Mouse (Mus musculus) neural tube, embryonic 13.5 days (tissue): Measurements from ENCODE around the gene Vangl2. TPM values are rescaled to one million over a fixed set of nuclear protein-coding genes. Genes with fewer than 3 reads are reported as not detected.
A peak's percentile ranks its signal among the peaks of the same experiment; 100 is the strongest.

Experiments used
- ATAC-seq: fragments of 200-750 bp; cut with Nextera tagmentation; 2 replicates; pipeline ENCODE4 v1.8.0; 2017; ENCODE audit warnings: low read depth, mild to moderate bottlenecking, moderate TSS enrichment, moderate library complexity
- H3K27ac ChIP-seq: fragments of 300-500 bp; sonication (generic); replicated peaks from 2 replicates; pipeline ENCODE4 v1.5.1; 2015; ENCODE audit warnings: moderate library complexity, mild to moderate bottlenecking, inconsistent platforms
- H3K27me3 ChIP-seq: fragments of 300-500 bp; sonication (generic); 2 replicates; pipeline ENCODE4 v1.6.1; 2015; ENCODE audit warnings: mild to moderate bottlenecking, inconsistent platforms
- H3K36me3 ChIP-seq: fragments of 300-500 bp; sonication (generic); 2 replicates; pipeline ENCODE4 v1.6.1; 2015; ENCODE audit warnings: mild to moderate bottlenecking, inconsistent platforms
- H3K4me1 ChIP-seq: fragments of 300-500 bp; sonication (generic); replicated peaks from 2 replicates; pipeline ENCODE4 v1.6.1; 2015; ENCODE audit warnings: inconsistent platforms
- H3K4me2 ChIP-seq: fragments of 300-500 bp; sonication (generic); 2 replicates; pipeline ENCODE4 v1.6.1; 2015; ENCODE audit warnings: inconsistent platforms, mild to moderate bottlenecking, moderate library complexity
- H3K4me3 ChIP-seq: fragments of 300-500 bp; sonication (generic); 2 replicates; pipeline ENCODE4 v1.5.1; 2015; ENCODE audit warnings: mild to moderate bottlenecking, inconsistent platforms
- H3K9ac ChIP-seq: fragments of 300-500 bp; sonication (generic); 2 replicates; pipeline ENCODE4 v1.6.1; 2015; ENCODE audit warnings: moderate library complexity, mild to moderate bottlenecking, inconsistent platforms
- H3K9me3 ChIP-seq: fragments of 300-500 bp; sonication (generic); 2 replicates; pipeline ENCODE4 v1.6.1; 2016; ENCODE audit warnings: inconsistent platforms
- WGBS: fragments of 180-500 bp; shearing (Covaris S2); methylation state at CpG from one replicate; pipeline ENCODE4 v1.1.7; 2015; 5-methylcytosine and 5-hydroxymethylcytosine counted together
- polyA plus RNA-seq: library from polyadenylated mRNA; unstranded; fragments of >200 nt; fragmentation: Nextera tagmentation; extraction: Ambion mirVana; gene quantifications from 2 replicates; pipeline ENCODE4 v1.2.1, GENCODE M21; 2015

Vangl2 gene
- polyA plus RNA-seq = 46.8 and 50.5 TPM in 2 replicates

- H3K27ac ChIP-seq = peak within 1 kb of the TSS; percentile 98
- H3K9me3 ChIP-seq = no peaks in the 10 kb centered on the region
- peak within 1 kb of the TSS; percentile 96 for H3K4me2 ChIP-seq
- H3K27me3 ChIP-seq = no peaks in the 10 kb centered on the region
- peaks cover 42% of the 10 kb centered on the region for H3K4me1 ChIP-seq
- H3K36me3 ChIP-seq = no peaks in the 10 kb centered on the region
- ATAC-seq = no peak
- 22% methylated on average over 21 of the region's 21 CpGs for WGBS
- peak within 1 kb of the TSS; percentile 93 for H3K4me3 ChIP-seq
- H3K9ac ChIP-seq = peak within 1 kb of the TSS; percentile 98
Measured at GRCm38 (mm10) chr1:172028394-172029275, at the start of gene Vangl2. Gene Vangl2 (minus strand): TSS chr1:172028444.

GRCm38 (mm10) chr1:172077981-172078380, 49.7 kb upstream of the Vangl2 start:
- ATAC-seq = no peak
- H3K9me3 ChIP-seq = no peaks in the 10 kb centered on the region
- WGBS = 78% methylated on average over 5 of the region's 5 CpGs
- no peaks in the 10 kb centered on the region for H3K27me3 ChIP-seq
- H3K9ac ChIP-seq = no peak overlapping the region
- H3K4me3 ChIP-seq = no peak overlapping the region
- no peak overlapping the region for H3K4me2 ChIP-seq
- H3K36me3 ChIP-seq = peaks cover 69% of the 10 kb centered on the region
- peaks cover 9% of the 10 kb centered on the region for H3K4me1 ChIP-seq
- no peak overlapping the region for H3K27ac ChIP-seq

DNA sequence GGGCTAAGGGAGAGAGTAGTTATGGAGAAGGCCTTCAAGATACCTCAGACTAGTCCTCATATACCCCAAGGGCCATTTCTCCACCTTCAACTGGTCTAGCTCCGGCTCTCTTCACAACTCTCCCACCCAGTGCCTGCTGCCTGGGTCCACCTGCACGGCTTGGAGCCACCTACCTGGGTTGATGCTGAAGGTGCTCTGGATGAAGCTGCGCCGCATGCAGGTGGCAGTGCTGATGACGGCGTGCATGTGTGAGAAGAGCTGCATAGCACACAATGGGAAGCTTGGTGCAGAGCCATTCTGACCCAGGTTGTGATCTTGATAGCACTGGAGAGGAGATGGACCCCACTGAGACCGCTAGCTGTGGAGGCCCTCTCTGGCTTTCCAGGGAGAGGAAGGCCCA, 44.4 kb upstream of the Vangl2 start:
- no peak for ATAC-seq
- H3K4me1 ChIP-seq = no peaks in the 10 kb centered on the region
- peaks cover 96% of the 10 kb centered on the region for H3K36me3 ChIP-seq
- no peak overlapping the region for H3K9ac ChIP-seq
- no peak overlapping the region for H3K4me2 ChIP-seq
- WGBS = 94% methylated on average over 7 of the region's 7 CpGs
- no peaks in the 10 kb centered on the region for H3K27me3 ChIP-seq
- no peaks in the 10 kb centered on the region for H3K9me3 ChIP-seq
- H3K27ac ChIP-seq = 0 out of 2 replicates have a peak overlapping the region, but pooled peaks have one; percentile 18
- H3K4me3 ChIP-seq = no peak overlapping the region

DNA sequence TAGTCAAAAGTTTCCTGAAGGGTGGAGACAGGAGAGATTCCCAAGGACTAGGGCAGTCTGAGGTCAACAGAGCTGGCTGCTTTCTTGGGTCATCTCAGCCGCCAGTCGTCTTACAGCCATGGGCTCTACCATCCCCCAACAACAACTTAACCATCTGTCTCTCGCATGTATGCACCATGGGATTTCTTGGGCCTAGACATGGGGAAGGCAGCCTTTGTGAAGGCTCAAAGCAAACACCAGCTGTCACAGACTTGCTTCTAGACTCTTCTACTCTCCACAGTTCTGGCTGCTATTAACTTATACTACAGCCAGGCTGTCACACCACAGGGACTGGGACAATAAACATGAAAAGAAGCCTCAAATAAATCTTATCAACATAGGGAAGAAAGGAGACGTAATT, 43.3 kb upstream of the Vangl2 start:
- no peak overlapping the region for H3K4me3 ChIP-seq
- ATAC-seq = no peak; the same call in 1 of the 2 replicates
- peaks cover 100% of the 10 kb centered on the region for H3K36me3 ChIP-seq
- no peaks in the 10 kb centered on the region for H3K9me3 ChIP-seq
- H3K4me1 ChIP-seq = no peaks in the 10 kb centered on the region
- no peak overlapping the region for H3K9ac ChIP-seq
- no peaks in the 10 kb centered on the region for H3K27me3 ChIP-seq
- whole genome bisulfite sequencing = 39% methylated on average over 4 of the region's 4 CpGs
- no peak overlapping the region for H3K27ac ChIP-seq
- no peak overlapping the region for H3K4me2 ChIP-seq

DNA sequence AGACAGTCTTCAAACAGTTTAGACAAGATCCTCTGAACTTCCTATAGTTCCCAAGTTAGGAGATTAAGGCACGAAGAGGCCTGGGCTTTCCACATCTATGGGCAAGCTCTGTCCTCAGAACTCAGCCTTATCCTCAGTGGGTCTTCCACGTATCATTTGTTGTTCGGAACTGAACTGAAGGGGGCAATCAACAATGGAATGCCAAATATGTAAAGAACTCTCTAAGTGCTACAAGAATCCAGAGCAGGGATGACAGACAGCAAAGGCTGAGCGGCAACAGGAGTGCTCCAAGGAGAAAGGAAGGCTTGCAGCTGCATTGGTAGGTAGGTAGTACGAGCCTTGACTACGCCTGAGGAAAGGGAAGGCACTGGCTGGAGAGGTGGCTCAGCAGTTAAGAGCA, 42.0 kb upstream of the Vangl2 start:
- peaks cover 6% of the 10 kb centered on the region for H3K4me1 ChIP-seq
- H3K9me3 ChIP-seq = no peaks in the 10 kb centered on the region
- no peak overlapping the region for H3K9ac ChIP-seq
- WGBS = 88% methylated on average over 6 of the region's 6 CpGs
- no peak for ATAC-seq
- H3K36me3 ChIP-seq = peaks cover 99% of the 10 kb centered on the region
- H3K4me3 ChIP-seq = no peak overlapping the region
- no peak overlapping the region for H3K4me2 ChIP-seq
- H3K27ac ChIP-seq = no peak overlapping the region
- no peaks in the 10 kb centered on the region for H3K27me3 ChIP-seq

DNA sequence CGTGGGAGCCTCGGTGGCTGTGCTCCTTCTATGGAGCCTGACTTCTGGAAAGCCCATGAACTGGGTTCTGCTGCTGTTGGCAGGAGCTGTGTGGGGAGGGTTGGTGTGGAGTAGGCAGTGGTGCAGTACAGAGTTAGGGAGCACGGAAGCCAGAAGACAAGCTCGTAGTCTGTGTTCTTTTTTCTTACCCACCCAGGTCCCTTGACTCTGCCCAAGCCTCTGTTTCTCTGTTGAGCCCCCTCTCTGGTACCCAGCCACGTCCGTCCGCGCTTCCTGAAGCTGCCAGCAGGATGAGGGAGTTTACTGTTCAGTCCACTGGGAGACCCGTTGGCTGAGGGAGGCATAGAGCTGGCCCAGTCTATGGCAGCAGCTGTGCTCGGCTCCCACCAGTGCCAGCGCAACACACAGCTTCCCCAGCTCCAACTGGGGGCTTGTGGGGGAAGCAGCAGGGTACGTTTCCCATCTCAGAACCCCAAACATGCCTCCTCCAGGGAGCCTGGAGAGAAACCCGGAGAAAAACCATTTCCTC, 36.4 kb upstream of the Vangl2 start:
- WGBS = 44% methylated on average over 13 of the region's 13 CpGs
- Histone ChIP-seq H3K27me3 (no peaks in the 10 kb centered on the region), H3K9me3 (no peaks in the 10 kb centered on the region), H3K4me3 (no peak overlapping the region), H3K36me3 (peaks cover 55% of the 10 kb centered on the region), H3K4me1 (peaks cover 51% of the 10 kb centered on the region), H3K4me2 (no peak overlapping the region), H3K9ac (0 out of 2 replicates have a peak overlapping the region, but pooled peaks have one; percentile 41), H3K27ac (peak overlapping the region; percentile 86)
- ATAC-seq = peak; percentile 69

- Histone ChIP-seq H3K9ac (no peak overlapping the region), H3K36me3 (peaks cover 43% of the 10 kb centered on the region), H3K4me3 (no peak overlapping the region), H3K9me3 (no peaks in the 10 kb centered on the region), H3K4me1 (peaks cover 63% of the 10 kb centered on the region), H3K27ac (no peak overlapping the region; the same call in 1 of the 2 replicates), H3K27me3 (no peaks in the 10 kb centered on the region), H3K4me2 (no peak overlapping the region)
- 29% methylated on average over 4 of the region's 4 CpGs for WGBS
- no peak for ATAC-seq
Measured at GRCm38 (mm10) chr1:172063291-172064023, 35.2 kb upstream of the Vangl2 start.

GRCm38 (mm10) chr1:172062101-172062500, 33.9 kb upstream of the Vangl2 start:
- H3K4me1 ChIP-seq = peaks cover 76% of the 10 kb centered on the region
- no peak overlapping the region for H3K9ac ChIP-seq
- H3K4me3 ChIP-seq = no peak overlapping the region
- peaks cover 29% of the 10 kb centered on the region for H3K36me3 ChIP-seq
- no peaks in the 10 kb centered on the region for H3K27me3 ChIP-seq
- no peak overlapping the region for H3K4me2 ChIP-seq
- no peak for ATAC-seq
- H3K27ac ChIP-seq = peak overlapping the region; percentile 89
- H3K9me3 ChIP-seq = no peaks in the 10 kb centered on the region
- WGBS = 83% methylated on average over 2 of the region's 2 CpGs

DNA sequence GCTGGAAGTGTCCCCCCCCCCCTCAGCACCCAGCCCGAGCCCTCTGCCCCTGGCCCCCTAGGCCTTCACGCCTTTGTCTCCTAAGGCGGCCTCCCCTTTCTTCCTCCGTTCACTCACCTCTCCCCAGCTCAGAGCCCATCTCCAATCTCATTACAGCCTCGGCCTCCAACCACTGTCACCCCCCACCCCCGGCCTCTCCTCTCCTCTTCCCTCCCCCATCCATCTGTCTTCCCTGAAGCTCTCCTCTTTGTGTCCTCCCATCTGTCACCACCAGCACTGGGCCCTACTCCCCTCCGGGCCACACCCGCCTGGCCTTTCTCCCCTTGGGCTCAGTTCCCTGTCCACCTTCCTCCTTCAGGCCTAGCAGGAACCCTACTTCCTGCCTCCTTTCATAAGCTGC, 33.0 kb upstream of the Vangl2 start:
- peaks cover 83% of the 10 kb centered on the region for H3K4me1 ChIP-seq
- peak; percentile 17 for ATAC-seq
- no peak overlapping the region for H3K4me3 ChIP-seq
- H3K36me3 ChIP-seq = peaks cover 21% of the 10 kb centered on the region
- peak overlapping the region; percentile 89 for H3K27ac ChIP-seq
- no peaks in the 10 kb centered on the region for H3K27me3 ChIP-seq
- WGBS = 5% methylated on average over 8 of the region's 8 CpGs
- H3K4me2 ChIP-seq = peak overlapping the region; percentile 29; the same call in 1 of the 2 replicates
- no peaks in the 10 kb centered on the region for H3K9me3 ChIP-seq
- peak overlapping the region; percentile 34; the same call in 1 of the 2 replicates for H3K9ac ChIP-seq

DNA sequence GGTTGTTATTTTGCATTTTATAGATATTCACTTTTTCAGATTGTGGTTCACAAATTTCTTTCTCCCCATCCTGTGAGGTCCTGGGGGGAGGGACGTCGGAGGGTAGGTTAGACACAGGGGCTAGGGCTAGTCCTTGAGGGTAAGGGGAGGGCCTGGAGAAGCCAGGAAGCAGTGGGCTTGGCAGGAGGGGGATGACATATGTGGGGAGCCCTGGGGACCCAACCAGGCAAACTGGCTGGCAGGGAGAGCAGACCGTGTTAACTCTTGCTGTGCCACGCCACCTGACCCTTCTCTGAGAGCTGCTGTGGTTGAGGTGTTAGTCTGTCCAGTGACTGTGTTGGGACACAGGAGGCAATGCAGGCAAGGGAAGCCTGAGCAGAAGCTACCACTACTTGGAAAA, 32.4 kb upstream of the Vangl2 start:
- peaks cover 87% of the 10 kb centered on the region for H3K4me1 ChIP-seq
- peak overlapping the region; percentile 89 for H3K27ac ChIP-seq
- peak overlapping the region; percentile 29; the same call in 1 of the 2 replicates for H3K4me2 ChIP-seq
- no peak overlapping the region for H3K4me3 ChIP-seq
- H3K36me3 ChIP-seq = peaks cover 16% of the 10 kb centered on the region
- peak; percentile 41; the same call in 1 of the 2 replicates for ATAC-seq
- H3K27me3 ChIP-seq = no peaks in the 10 kb centered on the region
- peak overlapping the region; percentile 34; the same call in 1 of the 2 replicates for H3K9ac ChIP-seq
- no peaks in the 10 kb centered on the region for H3K9me3 ChIP-seq
- 27% methylated on average over 4 of the region's 4 CpGs for WGBS

DNA sequence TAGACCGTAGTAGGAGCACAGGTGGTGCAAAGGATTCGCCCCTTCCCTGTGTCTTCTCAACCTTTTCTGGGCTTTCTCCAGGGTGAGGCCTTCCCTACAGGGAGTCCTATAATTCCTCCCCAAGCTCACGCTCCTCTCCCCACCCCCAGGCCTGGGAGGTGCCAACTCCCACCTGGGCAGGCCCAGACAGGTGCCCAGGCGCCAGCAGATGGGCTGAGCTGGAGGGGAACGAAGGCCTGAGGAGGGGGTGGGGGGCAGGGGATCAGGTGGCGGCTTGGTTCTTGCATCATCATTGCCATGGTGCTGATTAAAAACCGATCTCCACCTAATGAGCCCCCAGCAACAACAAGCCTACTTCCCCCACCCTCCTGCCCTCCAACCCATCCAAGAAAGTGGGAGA, 30.6 kb upstream of the Vangl2 start:
- no peak overlapping the region for H3K4me3 ChIP-seq
- peaks cover 85% of the 10 kb centered on the region for H3K4me1 ChIP-seq
- H3K9me3 ChIP-seq = no peaks in the 10 kb centered on the region
- H3K4me2 ChIP-seq = 0 out of 2 replicates have a peak overlapping the region, but pooled peaks have one; percentile 34
- peak overlapping the region; percentile 89 for H3K27ac ChIP-seq
- WGBS = 33% methylated on average over 7 of the region's 7 CpGs
- no peak; the same call in 1 of the 2 replicates for ATAC-seq
- H3K27me3 ChIP-seq = no peaks in the 10 kb centered on the region
- H3K9ac ChIP-seq = no peak overlapping the region
- H3K36me3 ChIP-seq = no peaks in the 10 kb centered on the region

- peak; percentile 6; the same call in 1 of the 2 replicates for ATAC-seq
Measured at GRCm38 (mm10) chr1:172058321-172058720, 30.1 kb upstream of the Vangl2 start.

More at GRCm38 (mm10) chr1:172058321-172058720, 30.1 kb upstream of the Vangl2 start:
- Histone ChIP-seq H3K27ac (peak overlapping the region; percentile 89), H3K9me3 (no peaks in the 10 kb centered on the region), H3K36me3 (no peaks in the 10 kb centered on the region), H3K4me1 (peaks cover 86% of the 10 kb centered on the region), H3K4me3 (no peak overlapping the region), H3K27me3 (no peaks in the 10 kb centered on the region), H3K4me2 (peak overlapping the region; percentile 34), H3K9ac (peak overlapping the region; percentile 26; the same call in 1 of the 2 replicates)
- WGBS = 37% methylated on average over 6 of the region's 6 CpGs
